Mouse (Mus musculus) kidney, embryonic 15.5 days (tissue): ENCODE data around the gene Sp100. TPM values are rescaled to one million over a fixed set of nuclear protein-coding genes. Genes with fewer than 3 reads are reported as not detected.
"Not testable (repeated sequence)": the region's sequence is repeated elsewhere in the genome, so short reads cannot be mapped to it uniquely, and the experiment has no call there.

Experiments used
- ATAC-seq: fragments of 200-750 bp; cut with Nextera tagmentation; replicated peaks from 2 replicates; pipeline ENCODE4 v1.8.0; 2017; ENCODE audit warnings: moderate TSS enrichment; ENCODE audit not compliant: low FRiP score
- H3K27ac ChIP-seq: fragments of 300-500 bp; sonication (generic); 2 replicates; pipeline ENCODE4 v1.5.1; 2015; ENCODE audit warnings: mild to moderate bottlenecking, inconsistent platforms
- H3K27me3 ChIP-seq: fragments of 300-500 bp; sonication (generic); 2 replicates; pipeline ENCODE4 v1.6.1; 2015; ENCODE audit warnings: inconsistent platforms
- H3K36me3 ChIP-seq: fragments of 300-500 bp; sonication (generic); 2 replicates; pipeline ENCODE4 v1.6.1; 2015; ENCODE audit warnings: inconsistent platforms
- H3K4me1 ChIP-seq: fragments of 300-500 bp; sonication (generic); 2 replicates; pipeline ENCODE4 v1.6.1; 2015; ENCODE audit warnings: inconsistent platforms
- H3K4me2 ChIP-seq: fragments of 300-500 bp; sonication (generic); 2 replicates; pipeline ENCODE4 v1.6.1; 2015; ENCODE audit warnings: moderate library complexity, mild to moderate bottlenecking, inconsistent platforms
- H3K4me3 ChIP-seq: fragments of 300-500 bp; sonication (generic); replicated peaks from 2 replicates; pipeline ENCODE4 v1.5.1; 2015; ENCODE audit warnings: mild to moderate bottlenecking, inconsistent platforms
- H3K9ac ChIP-seq: fragments of 300-500 bp; sonication (generic); 2 replicates; pipeline ENCODE4 v1.6.1; 2015; ENCODE audit warnings: mild to moderate bottlenecking, inconsistent platforms
- H3K9me3 ChIP-seq: fragments of 300-500 bp; sonication (generic); replicated peaks from 2 replicates; pipeline ENCODE4 v1.6.1; 2016; ENCODE audit warnings: inconsistent platforms
- WGBS: fragments of 180-500 bp; shearing (Covaris S2); methylation state at CpG from one replicate; pipeline ENCODE4 v1.1.7; 2015; ENCODE audit warnings: mixed read lengths; 5-methylcytosine and 5-hydroxymethylcytosine counted together
- polyA plus RNA-seq: library from polyadenylated mRNA; unstranded; fragments of >200 nt; fragmentation: Nextera tagmentation; extraction: Ambion mirVana; gene quantifications from 2 replicates; pipeline ENCODE4 v1.2.1, GENCODE M21; 2015

Gene Sp100
- polyA plus RNA-seq: 3.0 and 3.4 TPM in 2 replicates

- not testable (repeated sequence) for H3K9ac ChIP-seq, H3K4me1 ChIP-seq, H3K27me3 ChIP-seq, H3K4me3 ChIP-seq, ATAC-seq, H3K4me2 ChIP-seq, H3K36me3 ChIP-seq, H3K27ac ChIP-seq, H3K9me3 ChIP-seq
- 51% methylated on average over 6 of the region's 6 CpGs for WGBS
These were observed at the start of gene Sp100 for GRCm38 (mm10) chr1:85649881-85650280. Gene Sp100, plus strand, starts transcription at chr1:85649988.

- H3K27me3 ChIP-seq, H3K4me3 ChIP-seq, H3K36me3 ChIP-seq, ATAC-seq, H3K9ac ChIP-seq, H3K27ac ChIP-seq, H3K9me3 ChIP-seq, H3K4me2 ChIP-seq, H3K4me1 ChIP-seq: not testable (repeated sequence)
- 83% methylated on average over 1 of the region's 5 CpGs for WGBS
These were observed 49.7 kb upstream of the Sp100 start, which contains the start of gene Sp140 for GRCm38 (mm10) chr1:85600078-85600477. Gene Sp140, plus strand, starts transcription at chr1:85600378.

- H3K4me2 ChIP-seq, H3K36me3 ChIP-seq, ATAC-seq, H3K9me3 ChIP-seq, H3K27ac ChIP-seq, H3K9ac ChIP-seq, H3K4me3 ChIP-seq, H3K27me3 ChIP-seq, H3K4me1 ChIP-seq: not testable (repeated sequence)
- 54% methylated on average over 4 of the region's 4 CpGs for WGBS
These were observed 49.0 kb upstream of the Sp100 start for GRCm38 (mm10) chr1:85600794-85601193.

- no CpG with 5 or more reads among the region's 1 CpGs for WGBS
- H3K36me3 ChIP-seq: not testable (repeated sequence)
These were observed 45.4 kb upstream of the Sp100 start for GRCm38 (mm10) chr1:85604341-85604740.

GRCm38 (mm10) chr1:85608361-85608760 is 41.4 kb upstream of the Sp100 start:
- H3K4me3 ChIP-seq, H3K27me3 ChIP-seq, H3K36me3 ChIP-seq, H3K9me3 ChIP-seq, H3K4me2 ChIP-seq, H3K4me1 ChIP-seq, ATAC-seq, H3K9ac ChIP-seq, H3K27ac ChIP-seq: not testable (repeated sequence)
- 75% methylated on average over 4 of the region's 4 CpGs for WGBS

More at GRCm38 (mm10) chr1:85604341-85604740, 45.4 kb upstream of the Sp100 start:
- not testable (repeated sequence) for H3K27me3 ChIP-seq, H3K4me3 ChIP-seq, ATAC-seq, H3K27ac ChIP-seq, H3K9me3 ChIP-seq, H3K9ac ChIP-seq, H3K4me2 ChIP-seq, H3K4me1 ChIP-seq

- H3K9me3 ChIP-seq, H3K9ac ChIP-seq, H3K4me3 ChIP-seq, H3K27me3 ChIP-seq, H3K4me1 ChIP-seq, H3K36me3 ChIP-seq, ATAC-seq, H3K4me2 ChIP-seq, H3K27ac ChIP-seq: not testable (repeated sequence)
- WGBS: no CpG with 5 or more reads among the region's 4 CpGs
These were observed 39.2 kb upstream of the Sp100 start for GRCm38 (mm10) chr1:85610581-85610980.

- not testable (repeated sequence) for ATAC-seq, H3K4me2 ChIP-seq, H3K36me3 ChIP-seq, H3K27ac ChIP-seq, H3K9me3 ChIP-seq, H3K4me3 ChIP-seq, H3K9ac ChIP-seq, H3K4me1 ChIP-seq, H3K27me3 ChIP-seq
- 92% methylated on average over 3 of the region's 3 CpGs for WGBS
These were observed 34.7 kb upstream of the Sp100 start for GRCm38 (mm10) chr1:85615096-85615495.

- H3K27me3 ChIP-seq, H3K4me2 ChIP-seq, H3K9me3 ChIP-seq, ATAC-seq, H3K27ac ChIP-seq, H3K4me1 ChIP-seq, H3K36me3 ChIP-seq, H3K4me3 ChIP-seq, H3K9ac ChIP-seq: not testable (repeated sequence)
- 67% methylated on average over 3 of the region's 3 CpGs for WGBS
These were observed 34.0 kb upstream of the Sp100 start for GRCm38 (mm10) chr1:85615819-85616218.

- H3K27me3 ChIP-seq, H3K4me1 ChIP-seq, ATAC-seq, H3K9me3 ChIP-seq, H3K9ac ChIP-seq, H3K27ac ChIP-seq, H3K36me3 ChIP-seq, H3K4me2 ChIP-seq, H3K4me3 ChIP-seq: not testable (repeated sequence)
- 64% methylated on average over 4 of the region's 5 CpGs for WGBS
These were observed 32.6 kb upstream of the Sp100 start for GRCm38 (mm10) chr1:85617161-85617560.

GRCm38 (mm10) chr1:85618689-85619088 is 31.1 kb upstream of the Sp100 start:
- H3K4me3 ChIP-seq, H3K4me2 ChIP-seq, H3K36me3 ChIP-seq, H3K27me3 ChIP-seq, H3K4me1 ChIP-seq, H3K27ac ChIP-seq, ATAC-seq, H3K9ac ChIP-seq, H3K9me3 ChIP-seq: not testable (repeated sequence)
- WGBS: 67% methylated on average over 1 of the region's 1 CpGs

- not testable (repeated sequence) for H3K4me3 ChIP-seq, H3K4me2 ChIP-seq, ATAC-seq, H3K27me3 ChIP-seq, H3K9ac ChIP-seq, H3K4me1 ChIP-seq, H3K9me3 ChIP-seq, H3K27ac ChIP-seq, H3K36me3 ChIP-seq
- WGBS: 55% methylated on average over 3 of the region's 3 CpGs
These were observed 12.9 kb upstream of the Sp100 start for GRCm38 (mm10) chr1:85636936-85637335.

GRCm38 (mm10) chr1:85638144-85638543 is 11.6 kb upstream of the Sp100 start:
- not testable (repeated sequence) for H3K9me3 ChIP-seq, H3K27me3 ChIP-seq, H3K4me2 ChIP-seq, H3K4me3 ChIP-seq, H3K9ac ChIP-seq, H3K27ac ChIP-seq, H3K36me3 ChIP-seq, H3K4me1 ChIP-seq, ATAC-seq
- WGBS: 81% methylated on average over 4 of the region's 4 CpGs

- WGBS: 73% methylated on average over 4 of the region's 5 CpGs
- not testable (repeated sequence) for H3K27ac ChIP-seq, H3K4me1 ChIP-seq, H3K4me2 ChIP-seq, H3K4me3 ChIP-seq, H3K36me3 ChIP-seq, ATAC-seq, H3K9ac ChIP-seq, H3K9me3 ChIP-seq, H3K27me3 ChIP-seq
These were observed 736 bp downstream of the Sp100 start for GRCm38 (mm10) chr1:85650524-85650923.
